In genomic region chr11:98057998-98058397, GRCm38 (mm10) we compare ENCODE assay signal across 10 mouse cellular contexts. TPM values are rescaled to one million over a fixed set of nuclear protein-coding genes. Genes with fewer than 3 reads are reported as not detected.
DNase-seq lines count a peak whose midpoint lies in the region; ATAC-seq and TF ChIP-seq lines count a peak whose summit lies in the region.
"Had no signal": no experiment of that assay in that cellular context is flagged by ENCODE, and none has a peak within 500 bp of the region (broad histone marks: within the 10 kb centered on the region; RNA-seq: fewer than 3 reads in every experiment).

No protein-coding gene starts in this region.

- no peak overlapping the region for H3K4me2 ChIP-seq in CH12.LX (ENCODE audit: insufficient read depth, low read depth, poor library complexity, severe bottlenecking)

- no peak for TF ChIP-seq POLR2A in CH12.LX (IDR thresholded peaks at IDR 0.05; ENCODE audit: low read depth, low read length)

- TF ChIP-seq EP300 in CH12.LX (IDR thresholded peaks at IDR 0.05; ENCODE audit: low read length), result peak; percentile 50; the same call in 1 of the 2 replicates

- H3K9ac ChIP-seq in CH12.LX (ENCODE audit: insufficient read depth, low read depth), result no peak overlapping the region
- H3K9ac ChIP-seq: limb, embryonic 13.5 days had no signal

- H3K4me3 ChIP-seq in CH12.LX (replicated peaks in 1 of 3; ENCODE audit: low read depth in 2 of 3, low read length in 2 of 3, poor library complexity in 1 of 3), result no peak overlapping the region
- H3K4me3 ChIP-seq: limb, embryonic 13.5 days; midbrain, embryonic 10.5 days had no signal

- dilution Hi-C loops in CH12.LX (cut with MboI; ENCODE audit: extremely low pct_ligation_motif_present, extremely low pct_unique_long_range_greater_than_20kb, low sequenced_read_pairs), result no loop called here

- no peaks in the 10 kb centered on the region for H3K36me3 ChIP-seq in CH12.LX (replicated peaks in 1 of 2; ENCODE audit: control insufficient read depth in 1 of 2, insufficient read depth in 1 of 2, low read length in 1 of 2)
- H3K36me3 ChIP-seq: limb, embryonic 13.5 days; midbrain, embryonic 10.5 days had no signal

- peaks cover 20 to 28% of the 10 kb centered on the region in 2 experiments for H3K4me1 ChIP-seq in CH12.LX (ENCODE audit: control insufficient read depth in 1 of 2, insufficient read depth in 2 of 2)

- peaks cover 8% of the 10 kb centered on the region for H3K9me3 ChIP-seq in CH12.LX (replicated peaks; ENCODE audit: low read length)
- H3K9me3 ChIP-seq: limb, embryonic 13.5 days; midbrain, embryonic 10.5 days had no signal

- in situ Hi-C loops in CH12.LX (cut with MboI; ENCODE audit: low pct_ligation_motif_present, low pct_unique_long_range_greater_than_20kb, low sequenced_read_pairs), result no loop called here

- H3K27ac ChIP-seq in CH12.LX (ENCODE audit: insufficient read depth, low read depth), result no peak overlapping the region
- H3K27ac ChIP-seq: limb, embryonic 13.5 days; midbrain, embryonic 10.5 days had no signal

- H3K27me3 ChIP-seq in CH12.LX (replicated peaks), result no peaks in the 10 kb centered on the region

- no peaks in the 10 kb centered on the region for H3K79me2 ChIP-seq in CH12.LX (replicated peaks; ENCODE audit: control insufficient read depth, extremely low read depth, insufficient read depth, poor library complexity, severe bottlenecking)

- no peak for TF ChIP-seq RAD21 in CH12.LX (IDR thresholded peaks at IDR 0.05; ENCODE audit: low read depth, low read length)

- no peak for TF ChIP-seq CTCF in CH12.LX (conservative IDR thresholded peaks at IDR 0.05 in 1 of 2, IDR thresholded peaks at IDR 0.05 in 1 of 2; ENCODE audit: low read depth in 2 of 2, low read length in 2 of 2)

- peak; percentile 47 for DNase-seq in adrenal gland, postnatal 10 days
- no peak for DNase-seq in adrenal gland, adult 8-10 months
- peak; percentile 30 for DNase-seq in kidney, adult 9 months
- DNase-seq in kidney, adult 18-20 months, result no peak
- DNase-seq in CH12.LX (ENCODE audit: extremely low read depth), result peak; percentile 95
- no peak for DNase-seq in spleen, adult 18-20 months
- no peak for DNase-seq in right cerebral cortex, adult 2 months (ENCODE audit: low spot score in 2 of 2)

- peak; percentile 50; the same call in 1 of the 2 replicates for ATAC-seq in granulocyte monocyte progenitor cell, adult 5-6 weeks (replicated peaks; ENCODE audit: poor library complexity, severe bottlenecking)

TF ChIP-seq in CH12.LX, 34 proteins besides CTCF, POLR2A, EP300 and RAD21:
- TF ChIP-seq JUN (IDR thresholded peaks at IDR 0.05; ENCODE audit: insufficient read depth, low read depth, low read length) (0 out of 2 replicates have a peak, but pooled peaks have one; percentile 29), SMC3 (IDR thresholded peaks at IDR 0.05; ENCODE audit: low read depth, low read length) (no peak), NELFE (IDR thresholded peaks at IDR 0.05; ENCODE audit: low read depth, low read length) (no peak), MAX (IDR thresholded peaks at IDR 0.05; ENCODE audit: low read length) (peak; percentile 92), TBP (conservative IDR thresholded peaks at IDR 0.05; ENCODE audit: low read depth, low read length) (peak; percentile 95), E2F4 (IDR thresholded peaks at IDR 0.05; ENCODE audit: insufficient replicate concordance, low read depth, low read length) (no peak), KAT2A (IDR thresholded peaks at IDR 0.05; ENCODE audit: insufficient replicate concordance, low read length) (no peak), ZNF384 (IDR thresholded peaks at IDR 0.05; ENCODE audit: low read depth, low read length) (no peak), USF1 (IDR thresholded peaks at IDR 0.05; ENCODE audit: low read depth, low read length) (peak; percentile 67), CHD2 (IDR thresholded peaks at IDR 0.05; ENCODE audit: low read length) (peak; percentile 79), TCF12 (IDR thresholded peaks at IDR 0.05; ENCODE audit: low read depth, low read length) (0 out of 2 replicates have a peak, but pooled peaks have one; percentile 24), USF2 (conservative IDR thresholded peaks at IDR 0.05; ENCODE audit: low read depth, low read length) (peak; percentile 66), IRF4 (IDR thresholded peaks at IDR 0.05; ENCODE audit: low read depth, low read length) (peak; percentile 13; the same call in 1 of the 2 replicates), BHLHE40 (IDR thresholded peaks at IDR 0.05; ENCODE audit: low read depth, low read length) (no peak), HCFC1 (IDR thresholded peaks at IDR 0.05; ENCODE audit: low read depth, low read length) (no peak), JUND (conservative IDR thresholded peaks at IDR 0.05; ENCODE audit: low read depth, low read length) (peak; percentile 51; the same call in 1 of the 2 replicates), ELF1 (IDR thresholded peaks at IDR 0.05; ENCODE audit: low read depth, low read length) (0 out of 2 replicates have a peak, but pooled peaks have one; percentile 28), UBTF (IDR thresholded peaks at IDR 0.05; ENCODE audit: low read depth, low read length) (no peak), ETS1 (conservative IDR thresholded peaks at IDR 0.05; ENCODE audit: low read depth, low read length) (0 out of 2 replicates have a peak, but pooled peaks have one; percentile 43), MYC (IDR thresholded peaks at IDR 0.05; ENCODE audit: low read depth, low read length) (peak; percentile 82; the same call in 1 of the 2 replicates)

RNA-seq across cellular contexts. Expression of gene Stac2, which starts 4.7 kb away (rescaled TPM):
- 1 to 10 TPM; 1.8 to 3.1 TPM for total RNA-seq in adrenal gland, postnatal 10 days (2021)
- 10 to 100 TPM in 1 of 4 experiments, 1 to 10 TPM in 3; 3.8 to 10.9 (median 6.6) TPM for total RNA-seq in adrenal gland, adult 8-10 months (2022)
- total RNA-seq in CH12.LX (2012; rRNA removed) (not detected in 2 replicates), CH12.LX (2014; rRNA removed) (not detected in 2 replicates)
- 0.07 and 0.11 TPM in 2 replicates for polyA plus RNA-seq in CH12.LX (2012; ENCODE audit: insufficient read length, low read depth)
- not detected in 2 replicates for total RNA-seq in granulocyte monocyte progenitor cell, adult 5-6 weeks (2014; fragmentation: Nextera tagmentation)
- total RNA-seq in granulocyte monocyte progenitor cell, adult 5-6 weeks (2017), result not detected in 2 replicates

RNA-seq across cellular contexts. Expression of gene Rpl19, which starts 31.5 kb away (rescaled TPM):
- total RNA-seq in adrenal gland, postnatal 10 days (2021), result 1,000 to 10,000 TPM; 1,275 to 1,278 TPM
- 1,000 to 10,000 TPM in 2 of 4 experiments, 100 to 1,000 TPM in 2; 894 to 1,148 (median 997) TPM for total RNA-seq in adrenal gland, adult 8-10 months (2022)
- 5,182 and 5,259 TPM in 2 replicates for total RNA-seq in CH12.LX (2012; rRNA removed)
- 3,446 and 3,465 TPM in 2 replicates for total RNA-seq in CH12.LX (2014; rRNA removed)
- 2,949 and 3,228 TPM in 2 replicates for polyA plus RNA-seq in CH12.LX (2012; ENCODE audit: insufficient read length, low read depth)
- 3,567 and 3,801 TPM in 2 replicates for total RNA-seq in granulocyte monocyte progenitor cell, adult 5-6 weeks (2014; fragmentation: Nextera tagmentation)
- 1,586 and 1,858 TPM in 2 replicates for total RNA-seq in granulocyte monocyte progenitor cell, adult 5-6 weeks (2017)

RNA-seq across cellular contexts. Expression of gene Cacnb1, which starts 35.2 kb away (rescaled TPM):
- total RNA-seq in adrenal gland, postnatal 10 days (2021), result 10 to 100 TPM; 11.7 to 29.3 TPM
- total RNA-seq in adrenal gland, adult 8-10 months (2022), result 10 to 100 TPM in 2 of 4 experiments, 1 to 10 TPM in 2; 7.8 to 18.8 (median 13.6) TPM
- 0.46 and 0.55 TPM in 2 replicates for total RNA-seq in CH12.LX (2012; rRNA removed)
- total RNA-seq in CH12.LX (2014; rRNA removed), result 0.12 TPM in 1 of 2 replicates, not detected in the other
- polyA plus RNA-seq in CH12.LX (2012; ENCODE audit: insufficient read length, low read depth), result 0.36 and 0.59 TPM in 2 replicates
- 0.71 and 4.5 TPM in 2 replicates for total RNA-seq in granulocyte monocyte progenitor cell, adult 5-6 weeks (2014; fragmentation: Nextera tagmentation)
- 0.56 and 0.77 TPM in 2 replicates for total RNA-seq in granulocyte monocyte progenitor cell, adult 5-6 weeks (2017)

Comparison
In these comparisons a context has a peak if more than half of its experiments do, and no peak if none do; other contexts are left out.
1. DNase-seq: peak in adrenal gland, postnatal 10 days (single experiment), kidney, adult 9 months (single experiment) and CH12.LX (single experiment); none in adrenal gland, adult 8-10 months (single experiment), kidney, adult 18-20 months (single experiment), spleen, adult 18-20 months (0 of 2) and right cerebral cortex, adult 2 months (0 of 2).